Mouse (Mus musculus) CD8-positive naive resting alpha-beta T cell, adult 57 days (primary cell): Measurements from ENCODE around the gene Cox20. TPM values are rescaled to one million over a fixed set of nuclear protein-coding genes. Genes with fewer than 3 reads are reported as not detected.

ENCODE experiments used
- total RNA-seq: library from RNA; stranded (reverse); gene quantifications from one replicate; pipeline ENCODE4 v1.2.4, GENCODE M21; 2023

The Cox20 gene
- 57.6 TPM for total RNA-seq

GRCm38 (mm10) chr1:178318389-178319184, at the start of gene Cox20:
Gene Cox20 (plus strand): TSS chr1:178319130.

GRCm38 (mm10) chr1:178337551-178338317, 18.8 kb downstream of the Cox20 start, which contains the start of gene Hnrnpu:
Gene Hnrnpu (minus strand): TSS chr1:178337797.

Other genes with a start within 250 kb of the Cox20 start
- gene Desi2, start 131.7 kb upstream of the Cox20 start, total RNA-seq: 17.5 TPM
- 630 TPM for gene Hnrnpu, start 18.7 kb downstream of the Cox20 start, total RNA-seq
- gene Efcab2, start 87.0 kb downstream of the Cox20 start, total RNA-seq: 2.2 TPM
- not detected for gene Kif26b, start 210.0 kb downstream of the Cox20 start, total RNA-seq